Mouse (Mus musculus): ENCODE data around the gene Mfsd11. TPM values are rescaled to one million over a fixed set of nuclear protein-coding genes. Genes with fewer than 3 reads are reported as not detected.

Mfsd11 gene
- polyA plus RNA-seq, 1 experiment from 2014 or later, result 55.8 TPM

DNA sequence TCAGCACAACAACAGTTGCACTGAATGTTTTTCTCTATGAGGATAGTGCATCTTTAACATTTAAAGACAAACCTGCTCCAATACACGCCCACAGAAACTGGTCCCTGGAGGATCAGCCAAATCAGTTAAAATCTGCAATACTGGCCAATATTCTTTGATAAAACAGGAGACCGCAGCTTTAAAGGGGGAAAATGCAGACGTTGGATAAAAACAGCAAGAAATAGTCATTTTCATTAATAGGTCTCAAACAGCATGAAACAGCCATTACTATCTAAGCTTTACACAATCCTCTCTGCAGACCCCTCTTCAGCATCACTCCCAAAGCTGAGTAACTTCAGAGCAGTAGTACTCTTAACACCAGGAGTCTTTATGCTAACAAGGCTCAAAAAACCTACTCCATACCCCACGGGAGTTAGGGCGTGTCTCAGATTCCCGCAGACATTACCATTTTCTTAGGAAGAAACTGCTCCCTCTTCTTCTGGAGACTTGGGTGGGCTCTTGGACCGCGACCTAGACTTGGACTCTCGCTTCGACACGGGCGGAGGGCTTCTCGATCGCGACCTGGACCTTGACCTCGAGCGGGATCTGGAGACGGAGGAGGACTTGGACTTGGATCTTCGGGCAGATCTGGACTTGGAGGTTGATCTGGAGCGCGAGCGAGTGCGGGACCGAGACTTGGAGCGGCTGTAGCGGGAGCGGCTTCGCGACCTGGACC lies 507 bp upstream of the Mfsd11 start:
- Histone ChIP-seq H3K9ac (replicated peaks; ENCODE audit: low read depth, low read length) (peak overlapping the region; percentile 97), H3K4me1 (replicated peaks; ENCODE audit: control insufficient read depth, insufficient read depth, low read length) (peaks cover 23% of the 10 kb centered on the region), H3K9me3 (ENCODE audit: control insufficient read depth, low read length) (no peaks in the 10 kb centered on the region), H3K4me2 (ENCODE audit: low read length) (peak overlapping the region; percentile 84), H3K36me3 (ENCODE audit: control insufficient read depth, insufficient read depth) (peaks cover 9% of the 10 kb centered on the region; the same call in 1 of the 2 replicates), H3K4me3 (replicated peaks; ENCODE audit: low read length) (peak overlapping the region; percentile 65), H3K27ac (ENCODE audit: low read length) (peak overlapping the region; percentile 98), H3K27me3 (replicated peaks; ENCODE audit: control insufficient read depth, insufficient read depth, low read length) (no peaks in the 10 kb centered on the region)
- ATAC-seq, result no peak
- under 1% methylated on average over 29 of the region's 29 CpGs for WGBS

DNA sequence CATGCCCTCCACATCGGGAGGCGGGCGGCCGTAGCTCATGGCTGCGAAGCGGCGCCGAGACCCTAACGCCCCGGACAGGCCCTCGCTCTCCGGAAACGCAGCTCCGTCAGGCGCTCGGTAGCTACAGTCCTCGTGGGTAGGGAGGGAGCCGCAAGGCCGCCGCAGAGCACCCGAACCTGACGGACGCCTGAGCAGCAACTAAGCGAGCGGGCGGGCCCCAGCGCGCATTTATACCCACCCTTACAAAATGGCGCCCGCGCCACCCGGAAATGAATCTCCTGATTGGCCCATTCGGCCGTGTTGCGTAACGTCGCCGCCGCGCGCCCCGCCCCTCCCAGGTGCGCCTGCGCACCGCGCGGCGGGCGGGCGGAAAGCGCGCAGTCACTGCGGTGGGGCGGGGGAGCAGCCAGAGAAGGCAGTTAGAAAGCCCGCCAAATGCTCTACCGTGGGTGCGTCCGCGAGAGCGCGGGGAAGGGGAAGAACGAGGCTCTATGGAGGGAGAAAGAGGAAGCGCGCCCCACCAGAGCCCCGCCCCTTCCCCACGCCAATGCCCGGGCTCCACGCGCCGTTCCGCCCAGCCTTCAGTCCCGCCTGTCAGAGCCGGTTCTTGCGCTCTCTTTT lies 761 bp downstream of the Mfsd11 start, which contains the start of gene Srsf2:
Gene Srsf2 (minus strand): TSS at position 204 of the 621 bp plus-strand sequence.
- peaks cover 6% of the 10 kb centered on the region; the same call in 1 of the 2 replicates for H3K36me3 ChIP-seq (ENCODE audit: control insufficient read depth, insufficient read depth)
- H3K4me2 ChIP-seq (ENCODE audit: low read length), result peak within 1 kb of the TSS; percentile 84
- peak within 1 kb of the TSS; percentile 65 for H3K4me3 ChIP-seq (replicated peaks; ENCODE audit: low read length)
- peak; percentile 88 for ATAC-seq
- whole genome bisulfite sequencing, result under 1% methylated on average over 60 of the region's 74 CpGs
- H3K9ac ChIP-seq (replicated peaks; ENCODE audit: low read depth, low read length), result peak within 1 kb of the TSS; percentile 97
- H3K9me3 ChIP-seq (ENCODE audit: control insufficient read depth, low read length), result no peaks in the 10 kb centered on the region
- H3K4me1 ChIP-seq (replicated peaks; ENCODE audit: control insufficient read depth, insufficient read depth, low read length), result peaks cover 23% of the 10 kb centered on the region
- no peaks in the 10 kb centered on the region for H3K27me3 ChIP-seq (replicated peaks; ENCODE audit: control insufficient read depth, insufficient read depth, low read length)
- H3K27ac ChIP-seq (ENCODE audit: low read length), result peak within 1 kb of the TSS; percentile 99

DNA sequence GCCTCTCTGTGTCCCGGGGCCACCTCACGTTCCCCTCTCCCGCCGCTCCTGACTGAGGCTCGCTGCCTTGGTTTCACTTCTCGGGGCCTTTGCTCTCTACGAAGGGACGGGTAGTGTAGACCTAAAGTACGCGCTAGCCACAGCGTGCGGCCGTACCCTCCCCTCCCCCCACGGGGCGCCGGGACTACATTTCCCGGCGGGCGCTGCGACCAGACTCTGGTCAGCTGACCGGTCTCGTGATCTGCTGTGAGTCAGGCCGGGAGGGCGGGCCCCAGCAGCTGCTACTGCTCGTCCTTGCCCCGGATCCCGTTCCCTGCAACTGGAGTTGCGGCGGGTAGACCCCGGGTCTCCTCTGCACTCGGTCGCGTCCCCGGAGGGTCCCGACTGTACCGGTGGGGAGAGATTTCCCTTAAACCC lies 1.3 kb downstream of the Mfsd11 start:
- H3K9me3 ChIP-seq (ENCODE audit: control insufficient read depth, low read length), result no peaks in the 10 kb centered on the region
- WGBS, result under 1% methylated on average over 36 of the region's 36 CpGs
- H3K4me1 ChIP-seq (replicated peaks; ENCODE audit: control insufficient read depth, insufficient read depth, low read length), result peaks cover 23% of the 10 kb centered on the region
- peak overlapping the region; percentile 89 for H3K9ac ChIP-seq (replicated peaks; ENCODE audit: low read depth, low read length)
- H3K36me3 ChIP-seq (ENCODE audit: control insufficient read depth, insufficient read depth), result peaks cover 6% of the 10 kb centered on the region; the same call in 1 of the 2 replicates
- peak overlapping the region; percentile 99 for H3K27ac ChIP-seq (ENCODE audit: low read length)
- H3K4me2 ChIP-seq (ENCODE audit: low read length), result peak overlapping the region; percentile 58
- H3K27me3 ChIP-seq (replicated peaks; ENCODE audit: control insufficient read depth, insufficient read depth, low read length), result no peaks in the 10 kb centered on the region
- peak; percentile 88 for ATAC-seq
- peak overlapping the region; percentile 65 for H3K4me3 ChIP-seq (replicated peaks; ENCODE audit: low read length)

DNA sequence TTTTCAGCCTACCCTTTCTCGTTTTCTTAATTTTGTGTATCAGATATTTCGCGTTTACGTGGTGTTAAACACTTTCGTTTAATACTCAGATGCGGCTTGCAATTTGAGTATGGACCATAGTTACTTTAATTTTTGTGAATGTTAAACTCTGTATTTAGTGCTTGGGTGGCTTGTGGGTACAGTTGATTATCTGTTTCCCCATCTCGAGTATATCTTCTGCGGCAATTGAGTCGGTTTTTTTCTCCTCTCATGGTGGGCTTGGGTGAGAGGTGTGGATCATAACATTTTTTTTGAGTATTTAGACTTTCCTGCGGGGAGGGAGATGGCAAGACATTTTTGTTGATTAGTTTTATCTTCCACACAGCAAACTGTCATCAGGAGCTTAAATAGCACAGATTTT lies 2.0 kb downstream of the Mfsd11 start:
- Histone ChIP-seq H3K27me3 (replicated peaks; ENCODE audit: control insufficient read depth, insufficient read depth, low read length) (no peaks in the 10 kb centered on the region), H3K27ac (ENCODE audit: low read length) (no peak overlapping the region), H3K36me3 (ENCODE audit: control insufficient read depth, insufficient read depth) (peaks cover 10% of the 10 kb centered on the region; the same call in 1 of the 2 replicates), H3K9ac (replicated peaks; ENCODE audit: low read depth, low read length) (peak overlapping the region; percentile 89), H3K4me1 (replicated peaks; ENCODE audit: control insufficient read depth, insufficient read depth, low read length) (peaks cover 23% of the 10 kb centered on the region), H3K9me3 (ENCODE audit: control insufficient read depth, low read length) (no peaks in the 10 kb centered on the region), H3K4me3 (replicated peaks; ENCODE audit: low read length) (peak overlapping the region; percentile 65), H3K4me2 (ENCODE audit: low read length) (peak overlapping the region; percentile 57)
- no peak for ATAC-seq
- 51% methylated on average over 10 of the region's 10 CpGs for WGBS

DNA sequence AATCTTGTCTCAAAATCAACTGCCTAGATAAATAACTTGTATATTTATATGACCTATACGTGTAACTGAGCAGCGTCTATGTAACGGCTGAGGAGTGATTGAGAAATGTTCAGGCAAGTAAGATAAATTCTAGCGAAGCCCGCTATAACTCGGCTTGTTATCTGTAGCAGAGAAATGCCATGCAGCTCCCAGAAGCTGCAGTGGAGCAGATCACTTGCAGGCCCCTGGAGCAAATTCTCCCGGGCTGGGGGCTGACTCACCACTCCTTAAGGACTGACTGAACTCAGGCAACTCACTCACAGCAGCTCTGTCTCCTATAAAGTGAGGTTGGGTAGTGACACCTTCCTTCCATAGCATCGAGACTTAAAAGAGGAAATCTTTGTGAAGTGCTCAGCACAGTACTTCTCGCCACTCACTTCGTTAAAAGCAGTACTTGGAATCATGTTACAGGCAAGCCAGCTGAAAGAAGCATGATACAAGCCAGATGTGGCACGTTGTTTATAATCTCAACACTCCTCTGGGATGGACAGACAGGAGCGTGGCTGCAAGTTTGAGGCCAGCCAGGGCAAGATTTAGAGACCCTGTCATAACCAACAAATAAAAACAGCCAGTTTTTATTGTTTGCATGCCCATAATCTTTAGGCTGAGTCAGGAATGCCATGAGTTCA lies 5.1 kb downstream of the Mfsd11 start:
- Histone ChIP-seq H3K27me3 (replicated peaks; ENCODE audit: control insufficient read depth, insufficient read depth, low read length) (no peaks in the 10 kb centered on the region), H3K4me3 (replicated peaks; ENCODE audit: low read length) (no peak overlapping the region), H3K4me1 (replicated peaks; ENCODE audit: control insufficient read depth, insufficient read depth, low read length) (peaks cover 14% of the 10 kb centered on the region), H3K4me2 (ENCODE audit: low read length) (no peak overlapping the region), H3K9ac (replicated peaks; ENCODE audit: low read depth, low read length) (no peak overlapping the region), H3K9me3 (ENCODE audit: control insufficient read depth, low read length) (no peaks in the 10 kb centered on the region), H3K36me3 (ENCODE audit: control insufficient read depth, insufficient read depth) (peaks cover 20% of the 10 kb centered on the region), H3K27ac (ENCODE audit: low read length) (no peak overlapping the region)
- no peak for ATAC-seq
- 87% methylated on average over 12 of the region's 12 CpGs for WGBS

DNA sequence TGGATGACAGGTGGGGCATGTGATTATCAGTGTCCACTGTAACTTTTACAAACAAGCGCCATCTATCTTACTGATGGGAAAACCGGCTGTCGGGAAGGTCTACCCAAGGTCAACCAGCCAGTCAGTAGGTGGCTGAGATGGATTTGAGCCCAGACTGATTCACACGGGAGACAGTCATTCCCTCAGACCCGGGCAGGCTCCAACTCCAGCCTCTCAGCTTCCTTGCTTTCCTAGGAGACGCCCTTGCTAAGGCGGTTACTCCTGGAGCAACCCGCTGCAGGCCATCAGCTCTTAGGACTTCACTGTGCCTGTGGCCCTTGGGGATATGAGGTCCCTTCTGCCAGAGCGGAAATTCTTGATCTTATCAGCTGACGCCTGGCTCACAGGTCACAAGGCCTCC lies 12.2 kb downstream of the Mfsd11 start:
- ATAC-seq, result no peak
- Histone ChIP-seq H3K9me3 (ENCODE audit: control insufficient read depth, low read length) (no peaks in the 10 kb centered on the region), H3K4me1 (replicated peaks; ENCODE audit: control insufficient read depth, insufficient read depth, low read length) (no peaks in the 10 kb centered on the region), H3K9ac (replicated peaks; ENCODE audit: low read depth, low read length) (no peak overlapping the region), H3K36me3 (ENCODE audit: control insufficient read depth, insufficient read depth) (peaks cover 34% of the 10 kb centered on the region), H3K4me3 (replicated peaks; ENCODE audit: low read length) (no peak overlapping the region), H3K4me2 (ENCODE audit: low read length) (no peak overlapping the region), H3K27me3 (replicated peaks; ENCODE audit: control insufficient read depth, insufficient read depth, low read length) (no peaks in the 10 kb centered on the region), H3K27ac (ENCODE audit: low read length) (no peak overlapping the region)
- WGBS, result 91% methylated on average over 10 of the region's 10 CpGs

DNA sequence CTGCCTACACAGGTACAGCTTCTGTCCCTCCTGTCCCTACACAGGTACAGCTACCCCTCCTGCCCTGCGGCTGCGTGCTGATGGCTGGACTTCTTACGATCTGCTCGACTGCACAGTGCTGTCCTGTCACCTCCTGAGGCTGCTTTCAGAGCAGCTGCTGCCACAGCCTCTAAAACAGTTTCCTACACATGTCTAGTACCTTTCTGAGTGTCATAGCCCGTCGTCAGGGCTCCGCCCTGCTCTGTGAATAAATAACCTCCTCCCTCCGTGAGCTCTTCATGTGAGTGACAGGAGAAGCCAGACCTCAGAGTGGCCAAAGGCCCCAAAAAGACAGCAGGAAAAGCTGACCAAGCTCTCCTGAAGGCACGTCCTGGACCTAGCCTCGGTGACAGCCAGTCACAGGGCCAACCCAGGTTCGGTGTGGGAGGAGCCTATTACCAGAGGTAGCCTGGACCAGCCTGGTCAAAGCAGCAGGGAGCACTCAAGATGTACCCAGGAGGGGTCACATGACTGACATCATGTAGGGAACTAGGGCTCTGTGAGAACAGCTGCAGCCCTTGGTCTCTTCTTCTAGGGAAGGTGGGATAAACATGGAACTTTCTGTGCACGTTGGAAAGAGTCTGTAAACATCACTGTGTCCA lies 13.8 kb downstream of the Mfsd11 start:
- ATAC-seq, result no peak
- H3K4me2 ChIP-seq (ENCODE audit: low read length), result no peak overlapping the region
- H3K4me1 ChIP-seq (replicated peaks; ENCODE audit: control insufficient read depth, insufficient read depth, low read length), result no peaks in the 10 kb centered on the region
- peaks cover 29% of the 10 kb centered on the region for H3K36me3 ChIP-seq (ENCODE audit: control insufficient read depth, insufficient read depth)
- H3K27me3 ChIP-seq (replicated peaks; ENCODE audit: control insufficient read depth, insufficient read depth, low read length), result no peaks in the 10 kb centered on the region
- no peaks in the 10 kb centered on the region for H3K9me3 ChIP-seq (ENCODE audit: control insufficient read depth, low read length)
- no peak overlapping the region for H3K4me3 ChIP-seq (replicated peaks; ENCODE audit: low read length)
- no peak overlapping the region for H3K27ac ChIP-seq (ENCODE audit: low read length)
- H3K9ac ChIP-seq (replicated peaks; ENCODE audit: low read depth, low read length), result no peak overlapping the region
- 86% methylated on average over 12 of the region's 12 CpGs for WGBS

DNA sequence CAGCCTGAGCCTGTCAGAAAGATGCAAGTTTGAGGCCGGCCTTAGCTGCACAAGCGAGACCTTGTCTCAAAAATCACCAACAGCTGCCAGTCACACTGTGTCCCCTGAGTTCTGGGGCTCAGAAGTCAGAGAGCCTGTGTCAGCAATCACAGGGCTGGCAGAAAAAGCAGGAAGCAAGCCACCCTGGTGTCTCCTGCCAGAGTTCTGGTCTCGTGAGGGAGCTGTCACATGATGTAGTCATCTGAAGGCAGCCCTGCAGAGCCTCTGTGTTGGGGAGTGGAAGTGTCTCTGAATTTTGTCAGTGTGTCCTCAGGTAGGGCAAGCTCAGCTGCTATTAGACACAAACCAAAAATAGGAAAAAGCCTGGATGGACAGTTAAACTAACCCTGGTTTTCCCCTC lies 15.9 kb downstream of the Mfsd11 start:
- no peaks in the 10 kb centered on the region for H3K9me3 ChIP-seq (ENCODE audit: control insufficient read depth, low read length)
- ATAC-seq, result no peak
- H3K4me3 ChIP-seq (replicated peaks; ENCODE audit: low read length), result no peak overlapping the region
- no peaks in the 10 kb centered on the region for H3K27me3 ChIP-seq (replicated peaks; ENCODE audit: control insufficient read depth, insufficient read depth, low read length)
- H3K4me1 ChIP-seq (replicated peaks; ENCODE audit: control insufficient read depth, insufficient read depth, low read length), result no peaks in the 10 kb centered on the region
- WGBS, result 81% methylated on average over 3 of the region's 3 CpGs
- no peak overlapping the region for H3K4me2 ChIP-seq (ENCODE audit: low read length)
- H3K36me3 ChIP-seq (ENCODE audit: control insufficient read depth, insufficient read depth), result peaks cover 21% of the 10 kb centered on the region
- H3K9ac ChIP-seq (replicated peaks; ENCODE audit: low read depth, low read length), result no peak overlapping the region
- no peak overlapping the region for H3K27ac ChIP-seq (ENCODE audit: low read length)

DNA sequence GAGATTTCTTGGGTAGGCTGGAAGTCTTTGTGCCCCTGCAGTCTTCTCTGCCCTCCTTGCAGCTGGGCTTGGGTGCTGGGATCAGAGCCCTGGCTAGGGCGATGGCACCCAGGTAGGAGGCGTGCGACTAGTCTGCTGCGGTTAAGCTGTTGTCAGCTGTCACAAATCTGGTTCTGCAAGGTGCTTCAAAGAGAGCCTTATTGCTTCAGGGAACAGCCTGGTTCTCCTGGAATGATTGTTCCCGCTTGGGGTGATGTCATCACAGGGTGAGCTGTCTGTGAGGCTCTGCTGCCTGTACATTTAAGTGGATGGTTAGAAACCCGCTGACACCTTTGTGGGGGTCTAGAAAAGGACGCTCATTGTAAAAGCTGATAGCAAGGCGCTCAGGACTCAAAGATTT lies 17.0 kb downstream of the Mfsd11 start:
- Histone ChIP-seq H3K27me3 (replicated peaks; ENCODE audit: control insufficient read depth, insufficient read depth, low read length) (no peaks in the 10 kb centered on the region), H3K36me3 (ENCODE audit: control insufficient read depth, insufficient read depth) (peaks cover 26% of the 10 kb centered on the region), H3K4me1 (replicated peaks; ENCODE audit: control insufficient read depth, insufficient read depth, low read length) (no peaks in the 10 kb centered on the region), H3K4me2 (ENCODE audit: low read length) (no peak overlapping the region), H3K9ac (replicated peaks; ENCODE audit: low read depth, low read length) (no peak overlapping the region), H3K4me3 (replicated peaks; ENCODE audit: low read length) (no peak overlapping the region), H3K27ac (ENCODE audit: low read length) (no peak overlapping the region), H3K9me3 (ENCODE audit: control insufficient read depth, low read length) (no peaks in the 10 kb centered on the region)
- no peak for ATAC-seq
- 91% methylated on average over 8 of the region's 8 CpGs for WGBS

Data from forebrain, embryonic 16.5 days (tissue).